Mouse (Mus musculus) kidney, adult 2 months (tissue): ENCODE data around the gene Mok. TPM values are rescaled to one million over a fixed set of nuclear protein-coding genes. Genes with fewer than 3 reads are reported as not detected.

Source experiments
- DNase-seq: peaks from one replicate; pipeline ENCODE4 v3.0.0; 2021
- H3K27ac ChIP-seq: fragments of 200-500 bp; 2 replicates; pipeline ENCODE4 v1.5.1; 2012; ENCODE audit warnings: low read depth, low read length, control low read depth, inconsistent platforms; ENCODE audit not compliant: insufficient read depth
- H3K27me3 ChIP-seq: fragments of 200-500 bp; replicated peaks from 2 replicates; pipeline ENCODE4 v1.6.1; 2012; ENCODE audit warnings: mild to moderate bottlenecking, moderate library complexity, low read length, inconsistent platforms; ENCODE audit not compliant: control insufficient read depth, insufficient read depth
- H3K36me3 ChIP-seq: fragments of 200-500 bp; 2 replicates; pipeline ENCODE4 v1.6.1; 2012; ENCODE audit warnings: mild to moderate bottlenecking, moderate library complexity, low read length, inconsistent platforms; ENCODE audit not compliant: control insufficient read depth, insufficient read depth
- H3K4me1 ChIP-seq: fragments of 200-500 bp; 2 replicates; pipeline ENCODE4 v1.6.1; 2011; ENCODE audit warnings: low read length; ENCODE audit not compliant: control insufficient read depth, insufficient read depth
- H3K4me3 ChIP-seq: fragments of 200-500 bp; 2 replicates; pipeline ENCODE4 v1.5.1; 2011; ENCODE audit warnings: mild to moderate bottlenecking, low read depth, low read length, control low read depth; ENCODE audit not compliant: insufficient read depth
- CTCF ChIP-seq: fragments of 200-500 bp; conservative IDR thresholded peaks from 2 replicates; pipeline ENCODE4 v1.5.1; 2011; ENCODE audit warnings: low read depth, mild to moderate bottlenecking, control low read depth, low read length, moderate library complexity, mixed read lengths; ENCODE audit not compliant: insufficient read depth, insufficient read length
- POLR2A ChIP-seq: fragments of 200-500 bp; IDR thresholded peaks from one replicate; pipeline ENCODE4 v1.6.1; 2011; ENCODE audit warnings: low read depth, low read length, control low read depth
- WGBS: fragments of 180-500 bp; shearing (Covaris S2); methylation state at CpG from one replicate; pipeline ENCODE4 v1.1.7; 2018; 5-methylcytosine and 5-hydroxymethylcytosine counted together
- polyA plus RNA-seq: library from polyadenylated mRNA; depleted of rRNA; stranded (reverse); fragments of >200 nt; gene quantifications from 2 replicates; pipeline ENCODE4 v1.2.3, GENCODE M21; 2012

Mok gene
- polyA plus RNA-seq, 1 experiment, result 9.8 TPM

- no peak overlapping the region for H3K27ac ChIP-seq
- no peaks in the 10 kb centered on the region for H3K4me1 ChIP-seq
- H3K27me3 ChIP-seq, result no peaks in the 10 kb centered on the region
- no peak for DNase-seq
- H3K4me3 ChIP-seq, result no peak overlapping the region
- H3K36me3 ChIP-seq, result no peaks in the 10 kb centered on the region
- WGBS, result 76% methylated on average over 7 of the region's 7 CpGs
- TF ChIP-seq CTCF, result no peak
- no peak for TF ChIP-seq POLR2A
These were observed 16.5 kb upstream of the Mok start for GRCm38 (mm10) chr12:110857196-110857595.

- no peaks in the 10 kb centered on the region for H3K36me3 ChIP-seq
- no peak overlapping the region for H3K4me3 ChIP-seq
- H3K27me3 ChIP-seq, result no peaks in the 10 kb centered on the region
- H3K27ac ChIP-seq, result no peak overlapping the region
- H3K4me1 ChIP-seq, result peaks cover 8% of the 10 kb centered on the region; the same call in 1 of the 2 replicates
- no peak for DNase-seq
- 82% methylated on average over 32 of the region's 32 CpGs for WGBS
- TF ChIP-seq POLR2A (no peak), CTCF (no peak)
These were observed 14.3 kb upstream of the Mok start for GRCm38 (mm10) chr12:110854786-110855737.

GRCm38 (mm10) chr12:110851923-110852322, 11.2 kb upstream of the Mok start:
- 83% methylated on average over 1 of the region's 1 CpGs for WGBS
- no peak overlapping the region for H3K4me3 ChIP-seq
- H3K27ac ChIP-seq, result no peak overlapping the region
- peaks cover 8% of the 10 kb centered on the region; the same call in 1 of the 2 replicates for H3K4me1 ChIP-seq
- DNase-seq, result no peak
- H3K27me3 ChIP-seq, result no peaks in the 10 kb centered on the region
- no peak for TF ChIP-seq CTCF
- TF ChIP-seq POLR2A, result no peak
- H3K36me3 ChIP-seq, result no peaks in the 10 kb centered on the region

GRCm38 (mm10) chr12:110851414-110851813, 10.7 kb upstream of the Mok start:
- Histone ChIP-seq H3K27ac (no peak overlapping the region), H3K4me3 (no peak overlapping the region; the same call in 1 of the 2 replicates), H3K36me3 (no peaks in the 10 kb centered on the region), H3K27me3 (no peaks in the 10 kb centered on the region), H3K4me1 (peaks cover 8% of the 10 kb centered on the region; the same call in 1 of the 2 replicates)
- 79% methylated on average over 12 of the region's 12 CpGs for WGBS
- no peak for DNase-seq
- no peak for TF ChIP-seq POLR2A
- TF ChIP-seq CTCF, result no peak

- Histone ChIP-seq H3K27ac (peak overlapping the region; percentile 80; the same call in 1 of the 2 replicates), H3K4me1 (peaks cover 8% of the 10 kb centered on the region; the same call in 1 of the 2 replicates), H3K27me3 (no peaks in the 10 kb centered on the region), H3K4me3 (peak overlapping the region; percentile 87), H3K36me3 (no peaks in the 10 kb centered on the region)
- no peak for DNase-seq
- 5% methylated on average over 9 of the region's 9 CpGs for WGBS
- TF ChIP-seq CTCF, result no peak
- no peak for TF ChIP-seq POLR2A
These were observed 10.2 kb upstream of the Mok start for GRCm38 (mm10) chr12:110850929-110851256.

- Histone ChIP-seq H3K36me3 (no peaks in the 10 kb centered on the region), H3K27ac (peak within 1 kb of the TSS; percentile 80), H3K4me3 (peak within 1 kb of the TSS; percentile 87), H3K4me1 (peaks cover 8% of the 10 kb centered on the region; the same call in 1 of the 2 replicates), H3K27me3 (no peaks in the 10 kb centered on the region)
- TF ChIP-seq CTCF, result no peak
- peak; percentile 22 for TF ChIP-seq POLR2A
- DNase-seq, result peak; percentile 92
- WGBS, result under 1% methylated on average over 84 of the region's 89 CpGs
These were observed 9.5 kb upstream of the Mok start, which contains the start of gene Zfp839 for GRCm38 (mm10) chr12:110850010-110850928. Gene Zfp839, plus strand, starts transcription at chr12:110850253.
